Mouse (Mus musculus) hindbrain, embryonic 14.5 days (tissue): ENCODE data around the gene Ercc4. TPM values are rescaled to one million over a fixed set of nuclear protein-coding genes. Genes with fewer than 3 reads are reported as not detected.
"Not testable (repeated sequence)": the region's sequence is repeated elsewhere in the genome, so short reads cannot be mapped to it uniquely, and the experiment has no call there.

Source experiments
- ATAC-seq: fragments of 200-750 bp; cut with Nextera tagmentation; 2 replicates; pipeline ENCODE4 v1.8.0; 2017; ENCODE audit warnings: moderate number of reproducible peaks, mild to moderate bottlenecking, moderate TSS enrichment, moderate library complexity; ENCODE audit not compliant: low FRiP score
- DNase-seq: peaks from one replicate; pipeline ENCODE4 v3.0.0-alpha.2; 2015; ENCODE audit warnings: low spot score
- H3K27ac ChIP-seq: fragments of 300-500 bp; sonication (generic); 2 replicates; pipeline ENCODE4 v1.5.1; 2014; ENCODE audit warnings: mild to moderate bottlenecking, moderate library complexity
- H3K27me3 ChIP-seq: fragments of 300-500 bp; sonication (generic); 2 replicates; pipeline ENCODE4 v1.6.1; 2014; ENCODE audit warnings: mild to moderate bottlenecking, low read length, mixed read lengths; ENCODE audit not compliant: control insufficient read depth, insufficient read depth
- H3K36me3 ChIP-seq: fragments of 300-500 bp; sonication (generic); replicated peaks from 2 replicates; pipeline ENCODE4 v1.6.1; 2014; ENCODE audit not compliant: control insufficient read depth, insufficient read depth
- H3K4me1 ChIP-seq: fragments of 300-500 bp; sonication (generic); replicated peaks from 2 replicates; pipeline ENCODE4 v1.6.1; 2014; ENCODE audit warnings: antibody characterized with exemption, low read length, mixed read lengths; ENCODE audit not compliant: control insufficient read depth, insufficient read depth
- H3K4me2 ChIP-seq: fragments of 300-500 bp; sonication (generic); replicated peaks from 2 replicates; pipeline ENCODE4 v1.6.1; 2014; ENCODE audit warnings: mild to moderate bottlenecking, moderate library complexity
- H3K4me3 ChIP-seq: fragments of 300-500 bp; sonication (generic); replicated peaks from 2 replicates; pipeline ENCODE4 v1.5.1; 2014; ENCODE audit warnings: mild to moderate bottlenecking, low read length
- H3K9ac ChIP-seq: fragments of 300-500 bp; sonication (generic); 2 replicates; pipeline ENCODE4 v1.6.1; 2014
- H3K9me3 ChIP-seq: fragments of 300-500 bp; sonication (generic); 2 replicates; pipeline ENCODE4 v1.6.1; 2016; ENCODE audit warnings: low read length; ENCODE audit not compliant: control insufficient read depth
- WGBS: fragments of 180-500 bp; shearing (Covaris S2); extraction: QIAGEN DNeasy Blood & Tissue Kit; methylation state at CpG from one replicate; pipeline ENCODE4 v1.1.7; 2014; 5-methylcytosine and 5-hydroxymethylcytosine counted together
- polyA plus RNA-seq: library from polyadenylated mRNA; unstranded; fragments of >200 nt; fragmentation: Nextera tagmentation; extraction: Ambion mirVana; gene quantifications from 2 replicates; pipeline ENCODE4 v1.2.1, GENCODE M21; 2014

The Ercc4 gene
- polyA plus RNA-seq: 16.3 and 17.3 TPM in 2 replicates

DNA sequence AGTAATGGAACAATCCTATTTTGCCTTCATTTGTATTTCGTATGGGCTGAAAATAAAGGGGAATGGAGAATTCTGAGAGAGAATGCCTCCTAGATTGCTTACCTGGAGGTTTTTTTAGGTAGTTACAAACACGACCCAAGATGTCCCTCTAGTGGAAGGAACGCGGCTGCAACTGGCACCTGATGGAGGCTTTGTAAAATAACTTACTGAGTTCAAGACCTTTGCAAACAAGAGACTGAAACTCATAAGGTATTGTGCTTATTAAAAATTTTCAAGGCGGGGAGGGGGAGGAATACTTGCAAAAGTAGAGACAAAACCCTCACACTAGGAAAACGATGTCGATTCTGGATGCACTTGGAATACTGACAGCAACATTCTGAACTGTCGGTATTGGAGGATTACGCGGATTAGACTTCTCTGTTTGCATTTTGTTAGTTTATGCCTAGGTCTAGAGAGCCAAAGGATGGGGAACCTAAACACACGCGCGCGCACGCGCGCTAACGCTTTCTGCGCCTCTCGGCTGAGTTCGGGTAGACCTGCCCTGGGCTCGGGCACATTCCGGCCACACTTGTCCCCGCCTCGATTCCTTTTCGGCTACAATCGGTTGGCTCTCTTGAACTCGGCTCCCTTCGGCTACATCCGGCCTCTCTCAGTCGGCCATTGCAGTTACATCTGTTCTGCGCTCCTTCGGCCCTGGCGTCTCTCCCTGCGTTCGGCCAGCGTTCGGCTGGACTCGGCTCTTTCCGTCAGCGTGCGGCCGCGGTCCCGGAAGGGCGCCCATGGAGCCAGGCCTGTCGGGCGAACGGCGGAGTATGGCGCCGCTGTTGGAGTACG is at the start of gene Ercc4:
Gene Ercc4 (plus strand): TSS at position 529 of the 834 bp plus-strand sequence.
- no peaks in the 10 kb centered on the region for H3K9me3 ChIP-seq
- H3K27ac ChIP-seq: peak within 1 kb of the TSS; percentile 91
- peak within 1 kb of the TSS; percentile 81 for H3K4me2 ChIP-seq
- 1% methylated on average over 53 of the region's 53 CpGs for WGBS
- ATAC-seq: peak; percentile 99
- peak within 1 kb of the TSS; percentile 72 for H3K4me3 ChIP-seq
- DNase-seq: peak; percentile 95
- peaks cover 22% of the 10 kb centered on the region for H3K36me3 ChIP-seq
- H3K4me1 ChIP-seq: peaks cover 9% of the 10 kb centered on the region
- no peaks in the 10 kb centered on the region for H3K27me3 ChIP-seq
- peak within 1 kb of the TSS; percentile 91 for H3K9ac ChIP-seq

DNA sequence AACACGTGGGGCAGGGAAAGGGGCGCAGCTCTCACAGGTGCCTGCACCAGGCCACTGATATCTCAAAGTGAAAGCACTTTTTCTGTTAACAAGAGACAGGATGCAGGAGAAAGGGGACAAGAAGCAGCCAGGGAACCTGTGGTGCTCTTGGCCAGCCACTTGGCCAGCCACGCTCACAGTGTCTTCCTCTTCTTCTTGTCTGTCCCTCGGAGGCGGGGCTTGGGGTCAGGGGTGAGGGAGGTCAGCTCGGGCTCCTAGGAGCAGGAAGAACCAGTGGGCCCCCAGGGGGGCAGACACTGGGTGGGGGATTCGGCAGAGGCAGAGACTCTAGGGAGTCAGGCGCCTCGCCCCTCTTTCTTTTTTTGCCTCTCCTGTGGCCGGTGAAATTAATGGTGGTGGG is 48.4 kb upstream of the Ercc4 start:
- Histone ChIP-seq H3K4me1 (no peaks in the 10 kb centered on the region), H3K27me3 (no peaks in the 10 kb centered on the region), H3K4me3 (no peak overlapping the region), H3K9ac (no peak overlapping the region), H3K4me2 (no peak overlapping the region), H3K36me3 (no peaks in the 10 kb centered on the region), H3K27ac (no peak overlapping the region), H3K9me3 (no peaks in the 10 kb centered on the region)
- ATAC-seq (no peak), DNase-seq (no peak)
- 50% methylated on average over 8 of the region's 10 CpGs for WGBS

- 86% methylated on average over 4 of the region's 4 CpGs for WGBS
- DNase-seq (no peak), ATAC-seq (no peak)
- Histone ChIP-seq H3K36me3 (no peaks in the 10 kb centered on the region), H3K4me3 (no peak overlapping the region), H3K27me3 (no peaks in the 10 kb centered on the region), H3K9ac (no peak overlapping the region), H3K4me2 (no peak overlapping the region), H3K4me1 (no peaks in the 10 kb centered on the region), H3K27ac (no peak overlapping the region), H3K9me3 (no peaks in the 10 kb centered on the region)
These were observed 35.3 kb upstream of the Ercc4 start for GRCm38 (mm10) chr16:13074176-13074575.

DNA sequence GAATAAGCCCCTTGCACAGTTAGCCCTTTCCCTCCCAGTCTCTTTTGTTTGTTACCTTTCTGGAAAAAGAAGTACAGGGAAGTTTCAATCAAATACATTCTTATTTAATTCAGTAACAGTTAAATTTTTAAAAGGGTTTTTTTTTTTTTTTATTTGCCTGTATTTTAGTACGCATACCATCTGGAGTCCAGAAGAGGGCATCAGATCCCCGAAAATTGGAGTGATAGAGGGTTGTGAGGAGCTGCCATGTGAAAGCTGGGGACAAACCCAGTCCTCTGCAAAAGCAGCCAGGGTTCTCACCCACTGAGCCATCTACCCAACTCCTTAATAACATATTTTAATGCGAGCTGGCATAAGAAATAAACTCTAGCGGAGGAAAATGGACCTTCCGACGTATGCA is 29.3 kb upstream of the Ercc4 start:
- no peaks in the 10 kb centered on the region for H3K9me3 ChIP-seq
- H3K27ac ChIP-seq: no peak overlapping the region
- no peak overlapping the region for H3K4me2 ChIP-seq
- ATAC-seq: no peak
- no peaks in the 10 kb centered on the region for H3K36me3 ChIP-seq
- no peaks in the 10 kb centered on the region for H3K27me3 ChIP-seq
- H3K4me3 ChIP-seq: no peak overlapping the region
- no peaks in the 10 kb centered on the region for H3K4me1 ChIP-seq
- no peak for DNase-seq
- 72% methylated on average over 6 of the region's 6 CpGs for WGBS
- H3K9ac ChIP-seq: no peak overlapping the region

- no peaks in the 10 kb centered on the region for H3K9me3 ChIP-seq
- no peak overlapping the region for H3K4me3 ChIP-seq
- H3K27me3 ChIP-seq: no peaks in the 10 kb centered on the region
- no peak for ATAC-seq
- H3K4me2 ChIP-seq: no peak overlapping the region
- H3K4me1 ChIP-seq: no peaks in the 10 kb centered on the region
- H3K36me3 ChIP-seq: no peaks in the 10 kb centered on the region
- WGBS: 71% methylated on average over 6 of the region's 6 CpGs
- DNase-seq: no peak
- no peak overlapping the region for H3K9ac ChIP-seq
- no peak overlapping the region for H3K27ac ChIP-seq
These were observed 26.2 kb upstream of the Ercc4 start for GRCm38 (mm10) chr16:13083155-13083798.

DNA sequence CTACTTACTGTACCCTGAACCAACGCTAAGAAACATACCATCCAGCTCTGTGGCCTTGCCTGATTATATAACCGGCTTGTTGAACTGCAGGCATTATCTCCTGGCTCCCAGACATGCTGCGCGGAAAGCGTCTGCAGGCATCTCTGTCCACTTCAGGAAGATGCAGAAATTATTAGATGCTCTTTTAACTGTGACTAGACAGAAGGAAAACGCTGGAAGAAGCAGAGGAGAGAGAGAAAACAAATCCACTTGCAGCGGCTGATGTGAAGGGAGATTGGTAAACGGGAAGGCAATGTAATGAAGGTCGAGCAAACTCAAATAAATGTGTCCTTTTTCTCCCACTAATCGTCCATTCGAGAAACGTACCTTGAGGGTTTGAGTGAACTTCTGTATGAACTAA is 1.1 kb upstream of the Ercc4 start:
- ATAC-seq (no peak), DNase-seq (no peak)
- H3K36me3 ChIP-seq: peaks cover 12% of the 10 kb centered on the region
- H3K27me3 ChIP-seq: no peaks in the 10 kb centered on the region
- H3K27ac ChIP-seq: no peak overlapping the region
- H3K9ac ChIP-seq: 0 out of 2 replicates have a peak overlapping the region, but pooled peaks have one; percentile 91
- no peaks in the 10 kb centered on the region for H3K9me3 ChIP-seq
- peaks cover 9% of the 10 kb centered on the region for H3K4me1 ChIP-seq
- H3K4me2 ChIP-seq: no peak overlapping the region
- H3K4me3 ChIP-seq: no peak overlapping the region
- WGBS: 90% methylated on average over 12 of the region's 12 CpGs

DNA sequence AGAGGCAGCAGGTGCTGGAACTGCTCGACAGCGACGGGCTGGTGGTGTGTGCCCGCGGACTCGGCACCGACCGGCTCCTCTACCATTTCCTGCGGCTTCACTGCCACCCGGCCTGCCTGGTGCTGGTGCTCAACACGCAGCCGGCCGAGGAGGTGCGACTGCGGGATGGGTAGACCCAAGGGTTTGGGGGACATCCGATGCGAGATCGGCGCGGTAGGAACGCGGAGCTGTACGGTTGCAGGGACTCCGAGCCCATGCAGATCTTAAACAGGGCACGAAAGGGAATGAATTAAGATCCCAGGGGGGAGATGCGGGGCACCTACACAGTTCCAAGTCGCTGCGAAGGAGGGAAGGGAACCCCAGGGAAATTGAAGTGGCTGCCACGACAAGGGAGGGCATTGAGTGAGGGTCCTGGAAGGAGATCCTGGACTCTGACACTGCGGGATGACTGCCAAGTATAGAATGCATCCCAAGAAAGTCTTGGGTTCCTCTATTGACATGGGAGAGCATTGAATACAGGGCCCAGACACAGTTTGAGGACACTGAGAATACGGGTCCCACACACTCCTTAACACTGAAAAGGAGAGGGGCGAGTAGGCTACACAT is 609 bp downstream of the Ercc4 start:
- WGBS: under 1% methylated on average over 32 of the region's 32 CpGs

GRCm38 (mm10) chr16:13114821-13115220 is 5.3 kb downstream of the Ercc4 start:
- DNase-seq: no peak
- WGBS: 93% methylated on average over 2 of the region's 2 CpGs
- Histone ChIP-seq H3K36me3 (peaks cover 45% of the 10 kb centered on the region), H3K4me1 (peaks cover 9% of the 10 kb centered on the region), H3K27ac (no peak overlapping the region), H3K27me3 (no peaks in the 10 kb centered on the region), H3K4me3 (no peak overlapping the region), H3K4me2 (no peak overlapping the region), H3K9me3 (no peaks in the 10 kb centered on the region), H3K9ac (no peak overlapping the region)
- no peak for ATAC-seq

More for the DNA sequence above, 609 bp downstream of the Ercc4 start:
- DNase-seq: peak; percentile 51
- H3K9me3 ChIP-seq: no peaks in the 10 kb centered on the region
- H3K4me1 ChIP-seq: peaks cover 9% of the 10 kb centered on the region
- ATAC-seq: peak; percentile 11; the same call in 1 of the 2 replicates
- H3K27ac ChIP-seq: peak overlapping the region; percentile 91
- peaks cover 30% of the 10 kb centered on the region for H3K36me3 ChIP-seq
- peak overlapping the region; percentile 91 for H3K9ac ChIP-seq
- peak overlapping the region; percentile 72 for H3K4me3 ChIP-seq
- H3K4me2 ChIP-seq: peak overlapping the region; percentile 81
- no peaks in the 10 kb centered on the region for H3K27me3 ChIP-seq

GRCm38 (mm10) chr16:13115466-13115865 is 6.0 kb downstream of the Ercc4 start:
- not testable (repeated sequence) for H3K27ac ChIP-seq, ATAC-seq, H3K27me3 ChIP-seq, H3K4me1 ChIP-seq, H3K9ac ChIP-seq, DNase-seq, H3K4me2 ChIP-seq, H3K4me3 ChIP-seq, H3K9me3 ChIP-seq
- WGBS: 94% methylated on average over 2 of the region's 3 CpGs
- peaks cover 45% of the 10 kb centered on the region for H3K36me3 ChIP-seq
